Mouse (Mus musculus) gastrocnemius, postnatal 4 days (tissue): ENCODE measurements around the gene Ogg1. TPM values are rescaled to one million over a fixed set of nuclear protein-coding genes. Genes with fewer than 3 reads are reported as not detected.

Experiments
- DNase-seq, 2 experiments: peaks; one replicate each; pipeline ENCODE4 v3.0.0; 2021 to 2022; ENCODE audit warnings: low spot score in 2 of 2, mixed read lengths in 2 of 2
- long read RNA-seq, 2 experiments: library from polyadenylated mRNA; stranded (forward); transcript quantifications; one replicate each; pipeline ENCODE4 v2.0.0; 2021
- total RNA-seq, 2 experiments: library from RNA; stranded (reverse); gene quantifications; 2 replicates each; pipeline ENCODE4 v1.2.3; 2021

Gene Ogg1
- total RNA-seq: 10 to 100 TPM in 1 of 2 experiments, 1 to 10 TPM in 1; 7.8 to 10.1 TPM
- long read RNA-seq, experiment 1, partial matches to known transcripts: 1 of 9 reads
- long read RNA-seq, experiment 1, other reads (novel, unspliced or antisense): 3 of 9 reads
- long read RNA-seq, experiment 2, partial matches to known transcripts: 0 of 7 reads
- long read RNA-seq, experiment 2, other reads (novel, unspliced or antisense): 3 of 7 reads

DNA sequence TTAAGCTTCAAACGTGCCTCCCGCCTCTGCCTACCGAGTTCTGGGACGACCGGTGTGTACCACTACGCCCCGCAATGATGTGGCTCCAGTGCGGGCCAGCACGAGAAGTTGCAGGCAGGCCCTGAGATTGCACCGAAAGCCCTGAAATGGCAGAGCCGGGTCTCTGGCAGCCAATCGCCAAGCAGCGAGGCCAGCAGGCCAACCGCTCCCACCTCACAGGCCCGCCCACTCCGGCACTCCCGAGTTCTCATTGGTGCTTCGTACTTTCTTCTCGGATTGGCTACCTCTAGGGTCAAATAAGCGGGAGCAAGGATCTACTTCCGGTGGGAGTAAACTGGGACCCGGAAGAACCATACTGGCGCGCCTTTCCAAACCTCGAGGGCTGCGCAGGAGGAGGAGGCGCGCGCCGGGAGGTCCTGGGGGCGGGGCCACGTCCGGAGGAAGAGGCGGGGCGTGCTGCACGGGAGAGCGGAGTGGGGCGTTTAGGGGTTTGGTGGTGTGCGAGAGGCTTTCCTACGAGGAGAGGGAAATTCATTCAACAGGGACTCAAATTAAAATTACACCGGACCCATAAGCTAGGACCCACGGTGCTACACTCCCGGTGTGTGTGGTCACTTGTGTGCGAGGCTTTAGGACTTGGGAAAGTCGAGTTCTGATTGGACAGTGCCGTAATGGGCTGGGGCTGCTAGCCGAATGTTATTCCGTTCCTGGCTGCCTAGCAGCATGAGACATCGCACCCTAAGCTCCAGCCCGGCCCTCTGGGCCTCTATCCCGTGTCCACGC is at the start of gene Ogg1:
Gene Ogg1, plus strand, starts transcription at position 440 of the 783 bp plus-strand sequence.
- peak; percentile 90 to 95 for DNase-seq

DNA sequence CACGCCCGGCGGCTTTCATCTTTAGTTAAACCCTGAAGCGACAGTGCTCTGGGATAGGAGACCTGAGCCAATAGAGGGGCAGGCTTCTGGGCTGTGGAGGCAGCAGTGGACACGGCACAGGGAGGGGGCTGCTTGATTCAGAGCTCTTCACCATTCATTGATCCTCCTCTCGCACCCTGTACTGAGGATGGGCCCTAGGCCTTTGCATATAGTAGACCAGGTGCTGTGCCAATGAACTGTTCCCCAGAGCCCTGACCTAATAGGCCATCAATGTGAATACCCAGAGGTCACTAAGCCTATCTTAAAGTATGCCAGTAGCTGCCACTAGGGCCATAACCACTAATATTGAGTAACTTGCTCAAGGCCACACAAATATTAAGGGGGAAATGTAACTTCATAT is 45.1 kb upstream of the Ogg1 start:
- DNase-seq: no peak

DNA sequence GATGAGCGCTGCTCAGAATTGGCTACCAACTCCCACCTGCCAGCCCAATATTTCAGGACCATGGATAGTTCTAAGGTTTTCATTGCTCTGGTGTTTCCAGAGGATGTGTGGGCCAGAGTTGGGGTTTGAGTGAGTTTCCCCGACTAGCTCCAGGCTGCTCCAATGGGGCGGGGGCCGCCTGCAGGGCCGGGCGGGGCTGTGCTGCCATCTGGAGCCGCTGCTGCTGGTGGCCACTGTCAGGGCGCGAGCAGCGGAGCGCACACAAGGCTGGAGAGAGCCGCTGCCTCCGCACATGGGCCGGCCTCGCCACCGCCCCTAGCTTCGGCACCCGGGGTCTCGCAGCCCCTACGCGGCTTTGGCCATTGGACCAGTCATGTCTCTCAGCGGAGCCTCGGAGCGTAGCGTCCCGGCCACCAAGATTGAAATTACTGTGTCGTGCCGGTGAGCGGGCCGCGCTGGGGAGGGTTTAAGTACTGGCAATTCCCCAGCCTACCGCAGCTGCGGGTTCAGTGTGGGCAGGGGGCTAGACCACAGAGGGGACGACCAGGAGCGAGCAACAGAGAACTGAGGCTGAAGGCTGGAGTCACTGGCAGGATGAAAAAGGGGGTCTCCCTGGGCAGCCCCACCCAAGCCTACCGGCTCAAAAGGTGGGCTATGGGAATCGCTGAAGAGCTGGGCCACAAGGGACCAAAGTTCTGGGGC is 44.5 kb upstream of the Ogg1 start, which contains the start of gene Cpne9:
Gene Cpne9, plus strand, starts transcription at position 207 of the 702 bp plus-strand sequence.
- DNase-seq: no peak

DNA sequence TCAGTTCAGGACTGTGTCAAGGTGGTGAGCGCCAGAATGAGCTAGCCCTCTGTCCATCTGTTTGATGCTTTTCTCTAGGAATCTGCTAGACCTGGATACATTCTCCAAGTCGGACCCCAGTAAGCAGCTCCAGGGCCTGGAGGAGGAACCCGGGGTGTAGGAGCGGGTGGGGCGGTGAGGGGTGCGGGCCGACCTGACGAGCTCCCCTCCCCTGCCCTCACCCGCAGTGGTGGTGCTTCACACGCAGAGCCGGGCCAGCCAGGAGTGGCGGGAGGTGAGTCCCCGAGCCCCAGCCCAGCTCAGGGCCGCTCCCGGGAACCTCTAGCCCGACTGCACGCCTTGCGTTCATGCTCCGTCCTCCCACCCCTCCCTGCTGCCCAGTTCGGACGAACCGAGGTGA is 43.8 kb upstream of the Ogg1 start:
- no peak for DNase-seq

DNA sequence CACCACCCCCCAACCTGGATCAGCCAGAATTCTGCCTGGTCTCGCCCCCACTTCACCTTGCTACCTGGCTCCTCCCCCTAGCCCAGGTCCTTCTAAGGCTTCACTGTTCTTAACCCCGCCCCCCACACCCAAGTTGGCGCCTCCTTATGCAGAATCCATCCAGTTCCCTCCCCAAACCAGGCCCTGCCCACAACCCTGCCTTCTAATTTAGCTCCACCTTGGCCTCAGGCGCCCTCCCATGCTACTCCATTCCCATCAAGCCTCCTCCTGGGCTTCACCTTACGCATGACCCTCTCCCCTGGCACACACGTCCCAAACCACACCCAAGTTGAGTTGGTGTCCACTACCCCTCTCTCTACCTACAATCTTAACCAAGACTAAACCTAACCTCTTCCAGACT is 43.3 kb upstream of the Ogg1 start:
- no peak for DNase-seq

DNA sequence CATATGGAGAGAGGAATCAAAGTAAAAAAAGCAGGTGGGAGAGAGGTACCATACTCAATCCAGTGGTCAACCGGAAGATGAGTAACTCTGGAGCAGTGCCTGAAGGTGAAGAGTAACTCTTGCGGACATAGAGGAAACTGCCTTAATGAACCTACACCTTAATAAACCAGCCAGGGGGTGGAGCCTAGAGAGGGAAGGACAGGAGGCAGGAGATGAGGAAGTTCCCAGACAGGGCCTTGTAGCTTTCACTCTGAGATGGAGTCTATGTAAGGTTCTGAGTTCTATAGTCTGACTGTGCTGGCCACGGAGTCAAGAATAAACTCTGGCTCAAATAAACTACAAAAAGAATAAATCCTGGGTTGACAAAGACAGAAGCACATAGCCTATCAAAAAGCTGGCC is 41.8 kb upstream of the Ogg1 start:
- DNase-seq: no peak

DNA sequence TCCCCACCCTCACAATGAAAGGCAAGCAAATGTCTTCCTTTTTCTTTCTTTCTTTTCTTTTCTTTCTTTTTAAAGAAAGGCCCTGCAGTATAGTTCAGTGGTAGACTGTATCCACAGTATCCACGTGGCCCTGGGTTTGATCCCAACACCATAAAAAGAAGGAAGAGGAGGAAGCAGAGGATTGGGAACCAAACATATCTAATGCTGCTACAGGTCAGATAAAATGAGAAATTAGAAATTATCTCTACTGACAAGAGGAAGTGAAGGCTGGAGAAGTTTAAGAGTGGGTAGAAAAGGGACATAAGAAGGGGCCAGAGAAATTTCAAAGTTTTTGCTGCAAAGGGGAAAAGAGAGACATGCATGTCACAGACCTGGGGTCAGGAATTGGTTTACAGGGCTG is 40.5 kb upstream of the Ogg1 start:
- DNase-seq: no peak

DNA sequence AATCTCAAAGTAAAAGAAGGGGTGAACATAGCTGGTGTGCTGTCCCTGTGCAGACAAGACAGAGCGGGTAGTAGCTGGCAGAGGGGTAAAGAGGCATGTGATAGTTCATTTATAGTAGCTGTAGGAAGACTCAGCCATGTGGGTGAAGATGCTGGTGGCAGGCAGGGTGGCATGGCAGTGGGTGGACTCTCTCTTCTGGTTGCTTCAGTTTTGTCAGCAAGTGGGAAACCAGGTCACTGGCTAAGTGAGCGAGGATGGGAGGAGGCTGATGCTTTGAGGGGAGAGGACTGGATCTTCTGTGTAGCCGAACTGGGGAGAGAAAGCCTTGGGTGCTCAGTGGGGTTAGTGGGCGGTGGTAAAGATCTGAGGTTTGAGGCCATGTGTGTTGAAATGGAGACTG is 39.5 kb upstream of the Ogg1 start:
- no peak for DNase-seq

DNA sequence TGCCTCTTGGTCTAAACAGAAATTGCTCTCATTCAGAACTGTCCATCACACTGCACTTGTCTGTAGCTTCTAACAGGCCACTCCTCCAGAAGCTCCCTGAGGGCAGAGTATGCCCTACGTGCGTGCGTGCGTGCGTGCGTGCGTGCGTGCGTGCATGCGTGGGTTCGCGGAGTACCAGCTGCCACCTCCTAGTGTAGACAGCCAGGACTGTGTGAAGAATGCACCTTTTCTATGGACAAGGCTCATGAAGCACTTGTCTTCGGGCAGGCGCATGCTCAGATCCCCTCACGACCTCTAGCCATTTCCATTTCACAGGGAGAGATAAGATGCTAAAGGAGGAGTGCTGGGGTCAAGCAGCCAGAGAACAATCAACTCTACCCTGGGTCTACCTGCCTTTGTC is 37.4 kb upstream of the Ogg1 start:
- DNase-seq: no peak

DNA sequence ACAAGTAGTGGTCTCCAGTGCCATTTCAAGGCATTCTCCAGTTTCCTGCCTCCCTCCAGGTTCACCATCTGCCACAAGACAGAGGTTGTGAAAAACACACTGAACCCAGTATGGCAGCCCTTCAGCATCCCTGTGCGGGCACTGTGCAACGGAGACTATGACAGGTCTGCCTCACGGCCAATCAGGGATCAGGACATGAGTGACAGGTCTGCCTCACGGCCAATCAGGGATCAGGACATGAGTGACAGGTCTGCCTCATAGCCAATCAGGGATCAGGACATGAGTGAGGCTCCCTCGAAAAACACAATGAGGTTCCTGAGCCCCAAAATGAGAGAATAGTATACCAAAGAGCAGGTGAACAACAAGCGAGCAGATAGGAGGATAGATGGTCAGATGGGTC is 36.4 kb upstream of the Ogg1 start:
- no peak for DNase-seq

DNA sequence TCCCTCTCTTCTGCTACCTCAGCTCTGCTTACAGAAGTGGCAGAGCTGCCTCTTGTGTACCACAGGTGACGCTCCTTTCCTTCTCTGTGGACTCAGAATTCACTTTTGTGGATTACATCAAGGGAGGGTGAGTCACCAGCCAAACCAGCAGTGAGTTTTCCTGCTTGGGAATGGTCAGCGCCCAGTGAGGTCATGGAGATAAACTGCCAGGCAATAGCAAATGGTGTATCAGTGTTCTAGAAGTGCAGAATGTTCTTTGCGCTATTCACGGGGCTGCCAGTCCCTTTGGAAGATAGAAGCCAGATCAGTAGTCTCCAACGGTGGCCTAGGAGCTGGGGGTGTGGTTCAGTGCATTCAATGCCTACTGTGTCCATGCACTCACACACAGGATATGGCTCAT is 33.8 kb upstream of the Ogg1 start:
- no peak for DNase-seq

DNA sequence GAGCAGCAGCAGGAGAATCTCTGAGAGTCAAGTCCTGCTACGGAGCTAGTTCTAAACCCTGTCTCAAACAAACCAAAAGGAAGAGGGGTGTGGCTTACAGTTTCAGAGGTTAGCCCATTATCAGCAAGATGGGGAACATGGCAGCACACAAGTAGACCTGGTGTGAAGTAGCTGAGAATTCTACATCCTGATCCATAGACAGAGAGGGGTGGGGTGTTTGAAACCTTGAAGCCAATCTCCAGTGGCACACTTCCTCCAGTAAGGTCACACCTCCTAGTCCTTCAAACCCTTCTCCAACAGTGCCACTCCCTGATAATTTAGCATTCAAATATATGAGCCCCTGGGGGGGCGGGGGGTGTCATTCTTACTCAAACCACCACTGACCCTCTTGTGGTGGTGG is 30.7 kb upstream of the Ogg1 start:
- DNase-seq: no peak

DNA sequence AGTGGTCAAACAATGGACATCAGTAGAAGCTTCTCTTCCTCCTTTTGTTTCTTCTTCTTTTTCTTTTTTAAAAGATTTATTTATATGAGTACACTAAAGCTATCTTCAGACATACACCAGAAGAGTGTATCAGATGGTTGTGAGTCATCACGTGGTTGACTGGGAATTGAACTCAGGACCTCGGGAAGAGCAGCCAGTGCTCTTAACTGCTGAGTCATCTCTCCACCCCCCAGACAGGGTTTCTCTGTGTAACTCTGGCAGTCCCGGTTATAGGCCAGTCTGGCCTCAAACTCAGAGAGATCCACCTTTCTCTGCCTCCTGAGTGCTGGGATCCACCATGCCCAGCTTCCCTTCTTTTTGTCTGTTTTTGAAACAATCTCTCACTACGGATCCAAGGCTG is 30.1 kb upstream of the Ogg1 start:
- no peak for DNase-seq

DNA sequence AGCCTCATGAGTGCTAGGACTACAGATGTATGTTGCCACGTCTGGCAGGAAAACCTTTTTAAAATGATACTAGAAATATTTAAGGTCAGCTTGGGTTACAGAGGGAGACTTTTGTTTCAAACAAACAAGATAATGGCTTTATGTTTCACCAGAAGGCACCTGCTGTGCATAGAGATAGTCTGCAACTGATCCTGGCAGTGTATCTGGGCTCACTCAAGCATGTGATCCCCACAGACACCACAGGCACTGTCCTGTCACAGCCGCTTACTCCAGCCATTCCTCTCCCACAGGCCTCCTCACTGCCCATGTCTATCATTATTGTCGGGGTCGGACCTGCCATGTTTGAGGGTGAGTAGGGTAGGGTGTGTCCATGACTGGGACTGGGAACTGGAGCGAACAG is 25.4 kb upstream of the Ogg1 start:
- no peak for DNase-seq

DNA sequence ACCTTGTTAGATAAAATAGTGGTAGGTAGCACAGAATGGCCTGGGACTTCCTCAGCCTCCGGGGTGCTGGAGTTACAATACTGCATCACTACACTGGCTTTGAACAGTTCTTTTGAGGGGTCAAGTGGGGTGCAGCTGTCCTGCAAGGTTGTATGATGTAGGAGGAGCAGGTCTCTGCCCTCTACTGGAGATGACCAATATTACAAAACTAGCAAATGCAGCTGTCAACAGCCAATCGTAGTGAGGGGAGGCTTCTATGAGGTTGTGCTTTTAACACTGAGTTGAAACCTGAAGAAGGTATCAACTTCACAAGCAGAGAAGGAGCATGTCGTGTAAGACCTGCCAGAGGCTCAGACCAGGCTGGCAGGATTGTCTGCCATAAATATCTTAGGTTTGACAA is 24.5 kb upstream of the Ogg1 start:
- no peak for DNase-seq

DNA sequence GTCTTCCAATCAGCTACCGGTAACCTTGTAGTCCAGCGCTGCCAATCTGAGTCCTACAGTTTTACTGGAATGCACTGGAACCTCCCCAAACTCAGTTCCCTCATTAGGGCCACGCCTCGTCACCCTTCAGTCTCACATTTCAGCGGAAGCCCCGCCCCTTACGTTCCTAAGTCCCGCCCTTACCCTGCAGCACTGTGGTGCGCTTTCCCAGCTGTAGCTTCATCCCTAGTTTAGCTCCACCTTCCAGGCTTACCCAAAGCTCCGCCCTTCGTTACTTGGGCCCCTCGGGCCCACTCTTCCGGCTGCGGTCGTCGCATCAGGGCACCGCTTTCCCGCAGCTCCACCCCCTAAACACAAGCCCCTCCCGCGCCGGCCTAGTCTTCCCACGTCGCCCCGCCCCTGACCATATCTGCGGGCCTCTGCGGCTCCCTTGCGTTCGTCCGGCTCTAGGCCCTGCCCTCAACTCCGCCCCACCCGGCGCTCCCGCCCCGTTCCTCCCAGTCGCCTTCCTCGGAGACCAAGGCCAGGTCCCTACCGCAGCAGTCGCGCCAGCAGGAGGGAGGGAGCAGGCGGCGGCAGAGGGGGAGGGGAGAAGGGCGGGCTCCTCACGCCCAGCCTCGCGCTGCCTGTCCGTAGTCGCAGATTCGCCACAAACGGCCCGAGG is 20.3 kb upstream of the Ogg1 start:
- peak; percentile 99 to 100 for DNase-seq

DNA sequence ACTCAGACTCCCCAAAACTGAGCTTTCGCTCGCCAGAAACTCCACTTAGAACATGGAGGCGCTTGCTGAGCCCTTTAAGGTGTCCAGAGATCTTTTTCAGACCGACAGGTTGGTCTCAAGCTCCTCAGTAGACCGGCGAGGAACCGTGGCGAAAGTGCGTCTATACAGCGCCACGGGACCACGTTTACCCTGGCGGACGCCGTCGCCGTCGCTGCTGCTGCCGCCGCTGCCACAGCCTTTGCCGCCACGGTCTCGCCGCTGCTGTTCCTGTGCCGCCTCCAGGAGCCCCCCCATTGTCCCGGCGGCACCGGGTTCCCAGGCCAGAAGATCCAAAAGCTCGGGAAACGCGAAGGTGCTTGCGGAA is 19.8 kb upstream of the Ogg1 start, which contains the start of gene Brpf1:
Gene Brpf1, plus strand, starts transcription at position 152 of the 364 bp plus-strand sequence.
- DNase-seq: peak in 1 of 2 experiments; percentile 49

DNA sequence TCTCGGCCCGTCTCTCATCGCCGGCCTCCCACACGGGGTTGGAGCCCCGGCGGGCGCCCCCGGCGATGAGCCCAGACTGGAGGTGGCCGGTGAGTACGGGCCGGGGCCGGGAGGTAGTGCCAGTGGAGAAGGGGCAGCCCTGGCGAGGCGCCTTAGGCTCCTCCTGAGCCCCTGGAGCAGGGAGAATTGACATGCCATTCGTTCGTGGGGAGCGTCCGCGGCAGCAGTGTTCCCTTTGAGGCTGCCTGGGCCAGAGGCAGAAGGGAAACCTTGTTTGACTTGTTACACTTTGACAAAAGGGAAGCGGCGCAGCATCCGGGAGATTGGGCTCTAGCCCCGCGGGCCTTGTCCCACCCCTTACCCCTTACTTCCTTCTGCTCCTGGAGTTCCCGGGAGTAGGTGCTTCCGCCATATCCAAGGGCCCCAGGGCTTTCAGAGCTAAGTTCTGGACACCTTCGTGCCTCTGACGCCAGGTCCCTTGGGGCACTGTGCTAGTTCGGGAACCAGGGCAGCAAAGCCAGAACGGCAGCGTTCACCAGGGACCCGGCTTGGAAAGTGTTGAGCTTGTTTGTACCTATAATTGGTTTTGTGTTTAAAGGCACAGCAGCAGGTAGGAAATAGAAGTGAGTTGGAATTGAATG is 19.2 kb upstream of the Ogg1 start:
- DNase-seq: peak; percentile 37 to 52

DNA sequence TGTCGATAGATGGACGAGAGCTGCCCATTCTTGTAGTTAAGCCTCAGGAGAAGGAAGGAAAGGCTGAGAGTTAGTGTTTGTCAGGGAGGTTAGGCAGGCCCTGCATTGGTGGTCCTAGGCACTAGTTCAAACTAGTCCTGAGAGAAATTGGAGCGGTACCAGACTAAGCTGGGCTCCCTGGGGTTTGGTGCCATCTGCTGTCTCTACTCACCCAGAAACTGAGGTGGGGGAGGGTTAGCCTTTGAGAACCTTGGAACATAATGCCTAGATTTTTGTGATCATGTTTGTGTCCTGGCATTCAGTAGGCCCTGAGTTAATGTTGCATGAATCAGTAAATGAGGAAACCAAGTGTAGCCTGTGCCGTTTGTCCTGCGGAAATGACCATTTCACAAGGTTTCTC is 18.6 kb upstream of the Ogg1 start:
- DNase-seq: no peak

DNA sequence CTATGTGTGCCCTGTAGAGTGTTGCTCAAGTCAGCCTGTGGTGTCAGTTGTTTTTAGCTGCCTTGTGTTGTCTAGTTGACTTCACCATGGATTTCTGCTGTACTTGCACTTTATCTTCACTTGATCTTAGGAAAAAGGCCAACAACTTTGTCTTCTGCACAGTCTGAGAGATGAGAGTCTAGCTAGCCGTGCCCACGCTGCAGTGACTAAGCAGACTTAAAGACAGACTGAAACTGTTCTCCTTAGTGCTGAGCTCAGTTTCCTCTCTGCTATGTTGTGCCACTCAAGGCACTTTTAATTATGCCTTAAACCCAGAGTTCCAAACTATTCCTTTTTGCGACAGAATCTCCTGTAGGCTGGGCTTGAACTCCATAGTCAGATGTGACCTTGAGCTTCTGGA is 10.8 kb upstream of the Ogg1 start:
- no peak for DNase-seq

DNA sequence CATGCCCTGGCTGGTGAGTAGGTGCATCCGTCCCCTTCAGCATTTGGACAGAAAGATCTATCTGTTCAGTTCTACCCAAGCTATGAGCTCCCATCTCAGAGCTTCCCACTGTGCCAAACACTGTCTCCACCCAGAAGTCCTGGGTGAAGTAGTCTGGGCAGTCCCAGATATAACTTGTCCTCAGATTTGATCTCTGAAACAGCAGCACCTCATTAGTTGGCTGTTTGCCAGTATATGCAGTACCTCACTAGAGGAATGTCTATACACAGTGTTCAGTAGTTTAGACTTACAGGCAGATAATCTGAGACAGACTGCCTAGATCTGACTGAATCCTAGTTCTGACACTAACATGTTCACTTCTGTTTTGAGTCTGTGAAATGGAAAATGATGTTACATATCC is 2.6 kb downstream of the Ogg1 start:
- DNase-seq: no peak
